Mouse (Mus musculus) layer of hippocampus, postnatal 14 days (tissue): ENCODE results near the gene Ccdc36. TPM values are rescaled to one million over a fixed set of nuclear protein-coding genes. Genes with fewer than 3 reads are reported as not detected.

Experiments
- DNase-seq, 2 experiments: peaks; one replicate each; pipeline ENCODE4 v3.0.0; 2021 to 2022; ENCODE audit warnings: low spot score in 2 of 2, mixed read lengths in 1 of 2
- total RNA-seq, 2 experiments: library from RNA; stranded (reverse); gene quantifications; 2 replicates each; pipeline ENCODE4 v1.2.3; 2021

The Ccdc36 gene
- total RNA-seq, 2 experiments from 2014 or later, result 0.14 TPM; not detected in 1

GRCm38 (mm10) chr9:108379294-108379693, 49.0 kb downstream of the Ccdc36 start:
- DNase-seq, result no peak

- DNase-seq, result no peak
Observed at GRCm38 (mm10) chr9:108378736-108379135, 49.5 kb downstream of the Ccdc36 start.

- no peak for DNase-seq
Observed at GRCm38 (mm10) chr9:108378234-108378633, 50.0 kb downstream of the Ccdc36 start.

Other genes starting within 250 kb of the Ccdc36 start
- gene Bsn, start 238.1 kb downstream of the Ccdc36 start, total RNA-seq, result 100 to 1,000 TPM; 203 to 219 TPM
- 100 to 1,000 TPM; 119 to 120 TPM for gene Dag1, start 164.5 kb downstream of the Ccdc36 start, total RNA-seq
- gene Nicn1, start 138.1 kb downstream of the Ccdc36 start, total RNA-seq, result 10 to 100 TPM; 85.7 to 86.1 TPM
- 10 to 100 TPM; 27.1 to 27.9 TPM for gene Amt, start 131.6 kb downstream of the Ccdc36 start, total RNA-seq
- 100 to 1,000 TPM; 189 to 198 TPM for gene Rhoa, start 122.4 kb downstream of the Ccdc36 start, total RNA-seq
- 10 to 100 TPM; 45.3 to 46.8 TPM for gene Tcta, start 122.3 kb downstream of the Ccdc36 start, total RNA-seq
- gene Gpx1, start 89.6 kb downstream of the Ccdc36 start, total RNA-seq, result 10 to 100 TPM; 67.3 to 68.7 TPM
- 100 to 1,000 TPM; 111 to 121 TPM for gene Usp4, start 80.6 kb downstream of the Ccdc36 start, total RNA-seq
- gene 1700102P08Rik, start 35.7 kb downstream of the Ccdc36 start, total RNA-seq, result 1 to 10 TPM in 1 of 2 experiments, under 1 TPM in 1; 0.86 to 1.2 TPM
- not detected for gene BC048562, start 8.0 kb upstream of the Ccdc36 start, total RNA-seq
- 10 to 100 TPM; 37.0 to 37.8 TPM for gene Ccdc71, start 32.0 kb upstream of the Ccdc36 start, total RNA-seq
- 10 to 100 TPM; 17.5 to 18.4 TPM for gene Klhdc8b, start 33.1 kb upstream of the Ccdc36 start, total RNA-seq
- 10 to 100 TPM; 34.8 to 39.8 TPM for gene Lamb2, start 51.3 kb upstream of the Ccdc36 start, total RNA-seq
- 100 to 1,000 TPM; 123 to 128 TPM for gene Usp19, start 62.1 kb upstream of the Ccdc36 start, total RNA-seq
- gene Qars, start 79.2 kb upstream of the Ccdc36 start, total RNA-seq, result 10 to 100 TPM; 77.4 to 91.5 TPM
- gene Qrich1, start 88.3 kb upstream of the Ccdc36 start, total RNA-seq, result 100 to 1,000 TPM; 123 to 130 TPM
- gene Impdh2, start 131.8 kb upstream of the Ccdc36 start, total RNA-seq, result 10 to 100 TPM; 61.3 to 70.1 TPM
- gene Ndufaf3, start 138.9 kb upstream of the Ccdc36 start, total RNA-seq, result 10 to 100 TPM; 52.0 to 54.6 TPM
- 10 to 100 TPM; 76.0 to 86.5 TPM for gene Dalrd3, start 141.4 kb upstream of the Ccdc36 start, total RNA-seq
- gene Wdr6, start 150.3 kb upstream of the Ccdc36 start, total RNA-seq, result 100 to 1,000 TPM; 172 to 180 TPM
- 10 to 100 TPM; 64.2 to 64.5 TPM for gene P4htm, start 169.2 kb upstream of the Ccdc36 start, total RNA-seq
- gene Arih2, start 220.9 kb upstream of the Ccdc36 start, total RNA-seq, result 10 to 100 TPM; 50.2 to 50.6 TPM
- 10 to 100 TPM; 19.6 to 26.3 TPM for gene Slc25a20, start 233.6 kb upstream of the Ccdc36 start, total RNA-seq